Mouse (Mus musculus): ENCODE measurements around the gene Galnt18. TPM values are rescaled to one million over a fixed set of nuclear protein-coding genes. Genes with fewer than 3 reads are reported as not detected.

The Galnt18 gene
- polyA plus RNA-seq, 1 experiment from 2014 or later = 18.2 TPM

GRCm38 (mm10) chr7:111456007-111456406, 323.8 kb downstream of the Galnt18 start:
- Histone ChIP-seq H3K27me3 (ENCODE audit: insufficient read depth, low read length) (no peaks in the 10 kb centered on the region), H3K9ac (no peak overlapping the region), H3K27ac (ENCODE audit: low read depth) (no peak overlapping the region), H3K4me1 (ENCODE audit: insufficient read depth) (0 out of 2 replicates have a peak, but pooled peaks cover 6% of the 10 kb centered on the region), H3K4me3 (ENCODE audit: low read depth, low read length) (no peak overlapping the region), H3K4me2 (no peak overlapping the region), H3K9me3 (ENCODE audit: low read depth, low read length) (no peaks in the 10 kb centered on the region), H3K36me3 (ENCODE audit: insufficient read depth) (no peaks in the 10 kb centered on the region)
- 72% methylated on average over 3 of the region's 3 CpGs for WGBS
- ATAC-seq (ENCODE audit: insufficient read depth) = no peak
- TF ChIP-seq CTCF (IDR thresholded peaks at IDR 0.05; ENCODE audit: low read depth) = no peak
- DNase-seq = no peak

- 88% methylated on average over 4 of the region's 4 CpGs for WGBS
- H3K9ac ChIP-seq = no peak overlapping the region
- TF ChIP-seq CTCF (IDR thresholded peaks at IDR 0.05; ENCODE audit: low read depth) = no peak
- H3K27me3 ChIP-seq (ENCODE audit: insufficient read depth, low read length) = no peaks in the 10 kb centered on the region
- H3K4me2 ChIP-seq = no peak overlapping the region
- DNase-seq (no peak), ATAC-seq (ENCODE audit: insufficient read depth) (no peak)
- H3K9me3 ChIP-seq (ENCODE audit: low read depth, low read length) = no peaks in the 10 kb centered on the region
- H3K36me3 ChIP-seq (ENCODE audit: insufficient read depth) = no peaks in the 10 kb centered on the region
- H3K27ac ChIP-seq (ENCODE audit: low read depth) = no peak overlapping the region
- no peak overlapping the region for H3K4me3 ChIP-seq (ENCODE audit: low read depth, low read length)
- 0 out of 2 replicates have a peak, but pooled peaks cover 10% of the 10 kb centered on the region for H3K4me1 ChIP-seq (ENCODE audit: insufficient read depth)
Measured at GRCm38 (mm10) chr7:111455541-111455940, 324.2 kb downstream of the Galnt18 start.

GRCm38 (mm10) chr7:111452000-111452399, 327.8 kb downstream of the Galnt18 start:
- Histone ChIP-seq H3K27me3 (ENCODE audit: insufficient read depth, low read length) (no peaks in the 10 kb centered on the region), H3K36me3 (ENCODE audit: insufficient read depth) (no peaks in the 10 kb centered on the region), H3K27ac (ENCODE audit: low read depth) (0 out of 2 replicates have a peak overlapping the region, but pooled peaks have one; percentile 25), H3K9me3 (ENCODE audit: low read depth, low read length) (no peaks in the 10 kb centered on the region), H3K4me2 (no peak overlapping the region), H3K4me1 (ENCODE audit: insufficient read depth) (0 out of 2 replicates have a peak, but pooled peaks cover 11% of the 10 kb centered on the region), H3K9ac (no peak overlapping the region), H3K4me3 (ENCODE audit: low read depth, low read length) (no peak overlapping the region)
- ATAC-seq (ENCODE audit: insufficient read depth) = peak; percentile 82; the same call in 1 of the 2 replicates
- no peak for TF ChIP-seq CTCF (IDR thresholded peaks at IDR 0.05; ENCODE audit: low read depth)
- DNase-seq = peak; percentile 85
- 13% methylated on average over 1 of the region's 1 CpGs for WGBS

GRCm38 (mm10) chr7:111450286-111451095, 329.3 kb downstream of the Galnt18 start:
- Histone ChIP-seq H3K4me2 (no peak overlapping the region), H3K9me3 (ENCODE audit: low read depth, low read length) (no peaks in the 10 kb centered on the region), H3K9ac (no peak overlapping the region), H3K4me3 (ENCODE audit: low read depth, low read length) (no peak overlapping the region), H3K4me1 (ENCODE audit: insufficient read depth) (0 out of 2 replicates have a peak, but pooled peaks cover 11% of the 10 kb centered on the region), H3K27ac (ENCODE audit: low read depth) (no peak overlapping the region), H3K27me3 (ENCODE audit: insufficient read depth, low read length) (no peaks in the 10 kb centered on the region), H3K36me3 (ENCODE audit: insufficient read depth) (no peaks in the 10 kb centered on the region)
- no peak for ATAC-seq (ENCODE audit: insufficient read depth)
- WGBS = 39% methylated on average over 6 of the region's 6 CpGs
- DNase-seq = peak; percentile 9
- no peak for TF ChIP-seq CTCF (IDR thresholded peaks at IDR 0.05; ENCODE audit: low read depth)

GRCm38 (mm10) chr7:111433173-111433572, 346.6 kb downstream of the Galnt18 start:
- ATAC-seq (ENCODE audit: insufficient read depth) (no peak), DNase-seq (no peak)
- Histone ChIP-seq H3K36me3 (ENCODE audit: insufficient read depth) (no peaks in the 10 kb centered on the region), H3K27me3 (ENCODE audit: insufficient read depth, low read length) (no peaks in the 10 kb centered on the region), H3K4me1 (ENCODE audit: insufficient read depth) (no peaks in the 10 kb centered on the region), H3K4me3 (ENCODE audit: low read depth, low read length) (no peak overlapping the region), H3K9me3 (ENCODE audit: low read depth, low read length) (no peaks in the 10 kb centered on the region), H3K9ac (no peak overlapping the region), H3K27ac (ENCODE audit: low read depth) (no peak overlapping the region), H3K4me2 (no peak overlapping the region)
- 60% methylated on average over 2 of the region's 2 CpGs for WGBS
- TF ChIP-seq CTCF (IDR thresholded peaks at IDR 0.05; ENCODE audit: low read depth) = no peak

- no peaks in the 10 kb centered on the region for H3K27me3 ChIP-seq (ENCODE audit: insufficient read depth, low read length)
- DNase-seq (no peak), ATAC-seq (ENCODE audit: insufficient read depth) (no peak)
- no peaks in the 10 kb centered on the region for H3K9me3 ChIP-seq (ENCODE audit: low read depth, low read length)
- no peak for TF ChIP-seq CTCF (IDR thresholded peaks at IDR 0.05; ENCODE audit: low read depth)
- H3K27ac ChIP-seq (ENCODE audit: low read depth) = no peak overlapping the region
- 85% methylated on average over 1 of the region's 1 CpGs for WGBS
- no peak overlapping the region for H3K9ac ChIP-seq
- H3K4me3 ChIP-seq (ENCODE audit: low read depth, low read length) = no peak overlapping the region
- no peak overlapping the region for H3K4me2 ChIP-seq
- H3K36me3 ChIP-seq (ENCODE audit: insufficient read depth) = no peaks in the 10 kb centered on the region
- H3K4me1 ChIP-seq (ENCODE audit: insufficient read depth) = no peaks in the 10 kb centered on the region
Measured at GRCm38 (mm10) chr7:111427392-111427791, 352.4 kb downstream of the Galnt18 start.

Small RNA genes lying within 50 kb of the gene (microRNA-seq; reads per million reads assigned to microRNA genes)
- not detected for gene Gm25787 (ENCODE audit: borderline number of aligned reads)

Other genes with a start within 250 kb of the Galnt18 start
- 91.1 and 92.1 TPM in 2 replicates for gene Usp47, start 243.5 kb upstream of the Galnt18 start, polyA plus RNA-seq (2014; fragmentation: Nextera tagmentation; extraction: Ambion mirVana)

Data from lung, embryonic 14.5 days (tissue).